Mouse (Mus musculus): ENCODE data around the gene 4930438A08Rik.

- TF ChIP-seq CTCF (IDR thresholded peaks at IDR 0.05; ENCODE audit: borderline replicate concordance, control insufficient read depth, extremely low read depth, insufficient read depth, low read length, poor library complexity) (no peak), POLR2A (IDR thresholded peaks at IDR 0.05; ENCODE audit: control insufficient read depth, extremely low read depth, insufficient read depth, low read length, poor library complexity) (no peak)
Observed at GRCm38 (mm10) chr11:58281970-58282496, 7.4 kb downstream of the 4930438A08Rik start.
